9 mouse cellular contexts compared by ENCODE assay signal in the genomic region with DNA sequence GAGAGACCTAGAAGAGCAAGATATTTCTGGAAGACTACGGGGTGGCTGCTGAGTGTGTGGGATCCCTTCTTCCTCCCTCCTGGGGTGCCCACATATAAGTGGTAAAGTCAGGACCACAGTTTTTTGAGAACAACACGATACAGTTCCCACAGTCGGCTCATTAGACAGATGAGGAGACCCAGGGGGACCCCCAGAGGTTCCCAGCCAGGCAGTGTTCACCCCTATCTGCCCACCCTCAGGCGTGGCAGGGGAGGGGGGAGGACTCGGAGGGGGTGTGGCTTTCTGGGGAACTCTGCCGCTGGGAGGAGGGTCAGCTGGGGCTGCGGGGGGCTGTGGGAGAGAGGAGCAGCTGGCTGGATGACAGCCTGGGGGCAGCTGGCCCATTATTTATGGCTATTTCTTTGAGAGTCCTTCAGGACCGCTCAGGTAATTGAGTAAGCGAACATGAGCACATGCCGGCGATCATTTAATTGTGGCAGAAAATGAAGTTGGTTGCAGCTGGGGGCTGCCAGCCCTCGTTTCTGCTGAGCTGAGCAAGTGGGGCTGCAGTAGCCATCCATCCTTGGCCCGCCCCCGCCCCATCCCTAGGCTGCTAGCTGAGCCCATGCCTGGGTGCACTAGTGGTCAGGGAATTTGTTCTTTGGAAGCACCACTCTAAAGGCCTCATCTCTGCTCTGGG. TPM values are rescaled to one million over a fixed set of nuclear protein-coding genes. Genes with fewer than 3 reads are reported as not detected.
DNase-seq lines count a peak whose midpoint lies in the region; ATAC-seq and TF ChIP-seq lines count a peak whose summit lies in the region.
"Had no signal": no experiment of that assay in that cellular context is flagged by ENCODE, and none has a peak within 500 bp of the region (broad histone marks: within the 10 kb centered on the region; RNA-seq: fewer than 3 reads in every experiment).

No protein-coding gene starts in this region.

- no peak for TF ChIP-seq POLR2A in lung, adult 2 months (IDR thresholded peaks at IDR 0.05; ENCODE audit: borderline replicate concordance, extremely low read depth, low read depth, low read length)

- WGBS in kidney, embryonic 16.5 days = 17% methylated on average over 13 of the region's 14 CpGs
- 24% methylated on average over 14 of the region's 14 CpGs for WGBS in stomach, embryonic 15.5 days
- 39% methylated on average over 14 of the region's 14 CpGs for WGBS in lung, adult 2 months

- H3K9me3 ChIP-seq in kidney, embryonic 16.5 days (ENCODE audit: low read length) = no peaks in the 10 kb centered on the region
- no peaks in the 10 kb centered on the region for H3K9me3 ChIP-seq in stomach, embryonic 15.5 days

- H3K4me3 ChIP-seq in kidney, embryonic 16.5 days (ENCODE audit: low read length) = no peak overlapping the region
- no peak overlapping the region for H3K4me3 ChIP-seq in stomach, embryonic 15.5 days (replicated peaks)
- H3K4me3 ChIP-seq in lung, adult 2 months (replicated peaks; ENCODE audit: extremely low read depth, low read depth, low read length) = no peak overlapping the region

- no peak overlapping the region for H3K27ac ChIP-seq in kidney, embryonic 16.5 days (ENCODE audit: low read length)
- H3K27ac ChIP-seq in stomach, embryonic 15.5 days = no peak overlapping the region

- no peak for TF ChIP-seq CTCF in lung, adult 2 months (IDR thresholded peaks at IDR 0.05; ENCODE audit: insufficient read depth, low read length)

- no peak overlapping the region for H3K4me2 ChIP-seq in kidney, embryonic 16.5 days (replicated peaks; ENCODE audit: low read depth, low read length)
- H3K4me2 ChIP-seq in stomach, embryonic 15.5 days = no peak overlapping the region

- peak; percentile 73 for ATAC-seq in kidney, embryonic 16.5 days (ENCODE audit: low FRiP score, low TSS enrichment)
- 0 out of 2 replicates have a peak, but pooled peaks have one; percentile 50 for ATAC-seq in stomach, embryonic 15.5 days (ENCODE audit: insufficient read depth, low FRiP score, low read depth)

- no peak for DNase-seq in kidney, adult 18-20 months
- DNase-seq in forelimb bud, embryonic 11.5 days (ENCODE audit: low read depth, low spot score) = peak; percentile 49
- DNase-seq in mesoderm, embryonic 11.5 days (ENCODE audit: low read depth, low spot score) = peak; percentile 71
- no peak for DNase-seq in lung, adult 2 months
- DNase-seq in yolk sac, embryonic 10.5 days (ENCODE audit: low spot score) = no peak
- no peak for DNase-seq in gastrocnemius, postnatal 4 days (ENCODE audit: low spot score in 2 of 2)
- DNase-seq: cerebellum, adult 11 months had no signal

- no peaks in the 10 kb centered on the region for H3K27me3 ChIP-seq in kidney, embryonic 16.5 days (ENCODE audit: insufficient read depth, low read length)
- H3K27me3 ChIP-seq in stomach, embryonic 15.5 days (replicated peaks) = no peaks in the 10 kb centered on the region

- no peak overlapping the region for H3K9ac ChIP-seq in kidney, embryonic 16.5 days (replicated peaks; ENCODE audit: low read length)
- H3K9ac ChIP-seq in stomach, embryonic 15.5 days = no peak overlapping the region

- H3K36me3 ChIP-seq in kidney, embryonic 16.5 days (ENCODE audit: insufficient read depth, low read length) = no peaks in the 10 kb centered on the region
- H3K36me3 ChIP-seq in stomach, embryonic 15.5 days = no peaks in the 10 kb centered on the region

- peaks cover 11% of the 10 kb centered on the region for H3K4me1 ChIP-seq in kidney, embryonic 16.5 days (ENCODE audit: insufficient read depth, low read length)
- peaks cover 8% of the 10 kb centered on the region for H3K4me1 ChIP-seq in stomach, embryonic 15.5 days
- no peaks in the 10 kb centered on the region for H3K4me1 ChIP-seq in lung, adult 2 months (ENCODE audit: control insufficient read depth, insufficient read depth, low read length)

RNA-seq across cellular contexts. Expression of a gene that starts 7.7 kb away (rescaled TPM):
- polyA plus RNA-seq in kidney, embryonic 16.5 days (2015; fragmentation: Nextera tagmentation; extraction: Ambion mirVana) = 0.15 and 0.19 TPM in 2 replicates
- 0.18 and 0.21 TPM in 2 replicates for polyA plus RNA-seq in stomach, embryonic 15.5 days (2015; fragmentation: Nextera tagmentation; extraction: Ambion mirVana)
- polyA plus RNA-seq in lung, adult 2 months (2012; rRNA removed) = 3.3 and 3.6 TPM in 2 replicates
- total RNA-seq in gastrocnemius, postnatal 4 days (2021) = 10 to 100 TPM; 40.2 to 50.7 TPM

RNA-seq across cellular contexts. Expression of a gene that starts 28.9 kb away (rescaled TPM):
- polyA plus RNA-seq in kidney, embryonic 16.5 days (2015; fragmentation: Nextera tagmentation; extraction: Ambion mirVana) = 9.7 and 10.0 TPM in 2 replicates
- polyA plus RNA-seq in stomach, embryonic 15.5 days (2015; fragmentation: Nextera tagmentation; extraction: Ambion mirVana) = 12.7 and 14.7 TPM in 2 replicates
- polyA plus RNA-seq in lung, adult 2 months (2012; rRNA removed) = 89.9 and 99.7 TPM in 2 replicates
- 10 to 100 TPM; 34.2 to 34.4 TPM for total RNA-seq in gastrocnemius, postnatal 4 days (2021)

RNA-seq across cellular contexts. Expression of a gene that starts 41.6 kb away (rescaled TPM):
- polyA plus RNA-seq in kidney, embryonic 16.5 days (2015; fragmentation: Nextera tagmentation; extraction: Ambion mirVana) = 266 TPM in 2 replicates
- polyA plus RNA-seq in stomach, embryonic 15.5 days (2015; fragmentation: Nextera tagmentation; extraction: Ambion mirVana) = 267 and 309 TPM in 2 replicates
- polyA plus RNA-seq in lung, adult 2 months (2012; rRNA removed) = 80.0 and 91.5 TPM in 2 replicates
- 100 to 1,000 TPM; 230 to 262 TPM for total RNA-seq in gastrocnemius, postnatal 4 days (2021)

Comparison
In these comparisons a context has a peak if more than half of its experiments do, and no peak if none do; other contexts are left out.
1. DNase-seq: peak in forelimb bud, embryonic 11.5 days (single experiment) and mesoderm, embryonic 11.5 days (single experiment); none in kidney, adult 18-20 months (single experiment), lung, adult 2 months (single experiment), yolk sac, embryonic 10.5 days (single experiment) and gastrocnemius, postnatal 4 days (0 of 2).